Mouse (Mus musculus) embryonic facial prominence, embryonic 12.5 days (tissue): ENCODE data around the gene Egf. TPM values are rescaled to one million over a fixed set of nuclear protein-coding genes. Genes with fewer than 3 reads are reported as not detected.

Experiments
- ATAC-seq: fragments of 200-750 bp; cut with Nextera tagmentation; 2 replicates; pipeline ENCODE4 v1.8.0; 2017; ENCODE audit not compliant: insufficient number of reproducible peaks, insufficient read depth, low FRiP score, low TSS enrichment
- H3K27ac ChIP-seq: fragments of 300-500 bp; sonication (generic); 2 replicates; pipeline ENCODE4 v1.5.1; 2016; ENCODE audit warnings: mild to moderate bottlenecking
- H3K27me3 ChIP-seq: fragments of 300-500 bp; sonication (generic); 2 replicates; pipeline ENCODE4 v1.6.1; 2016; ENCODE audit warnings: mild to moderate bottlenecking, moderate library complexity
- H3K36me3 ChIP-seq: fragments of 300-500 bp; sonication (generic); 2 replicates; pipeline ENCODE4 v1.6.1; 2016; ENCODE audit warnings: mild to moderate bottlenecking
- H3K4me1 ChIP-seq: fragments of 300-500 bp; sonication (generic); 2 replicates; pipeline ENCODE4 v1.6.1; 2016
- H3K4me2 ChIP-seq: fragments of 300-500 bp; sonication (generic); replicated peaks from 2 replicates; pipeline ENCODE4 v1.6.1; 2016; ENCODE audit warnings: mild to moderate bottlenecking, moderate library complexity
- H3K4me3 ChIP-seq: fragments of 300-500 bp; sonication (generic); 2 replicates; pipeline ENCODE4 v1.5.1; 2016; ENCODE audit warnings: mild to moderate bottlenecking
- H3K9ac ChIP-seq: fragments of 300-500 bp; sonication (generic); 2 replicates; pipeline ENCODE4 v1.6.1; 2016; ENCODE audit warnings: mild to moderate bottlenecking, moderate library complexity
- H3K9me3 ChIP-seq: fragments of 300-500 bp; sonication (generic); 2 replicates; pipeline ENCODE4 v1.6.1; 2016; ENCODE audit warnings: mild to moderate bottlenecking, moderate library complexity
- WGBS: fragments of 180-500 bp; shearing (Covaris S2); methylation state at CpG from one replicate; pipeline ENCODE4 v1.1.7; 2016; 5-methylcytosine and 5-hydroxymethylcytosine counted together
- polyA plus RNA-seq: library from polyadenylated mRNA; unstranded; fragments of >200 nt; fragmentation: Nextera tagmentation; extraction: Ambion mirVana; gene quantifications from 2 replicates; pipeline ENCODE4 v1.2.1, GENCODE M21; 2016

The Egf gene
- polyA plus RNA-seq: 2.0 and 2.7 TPM in 2 replicates

DNA sequence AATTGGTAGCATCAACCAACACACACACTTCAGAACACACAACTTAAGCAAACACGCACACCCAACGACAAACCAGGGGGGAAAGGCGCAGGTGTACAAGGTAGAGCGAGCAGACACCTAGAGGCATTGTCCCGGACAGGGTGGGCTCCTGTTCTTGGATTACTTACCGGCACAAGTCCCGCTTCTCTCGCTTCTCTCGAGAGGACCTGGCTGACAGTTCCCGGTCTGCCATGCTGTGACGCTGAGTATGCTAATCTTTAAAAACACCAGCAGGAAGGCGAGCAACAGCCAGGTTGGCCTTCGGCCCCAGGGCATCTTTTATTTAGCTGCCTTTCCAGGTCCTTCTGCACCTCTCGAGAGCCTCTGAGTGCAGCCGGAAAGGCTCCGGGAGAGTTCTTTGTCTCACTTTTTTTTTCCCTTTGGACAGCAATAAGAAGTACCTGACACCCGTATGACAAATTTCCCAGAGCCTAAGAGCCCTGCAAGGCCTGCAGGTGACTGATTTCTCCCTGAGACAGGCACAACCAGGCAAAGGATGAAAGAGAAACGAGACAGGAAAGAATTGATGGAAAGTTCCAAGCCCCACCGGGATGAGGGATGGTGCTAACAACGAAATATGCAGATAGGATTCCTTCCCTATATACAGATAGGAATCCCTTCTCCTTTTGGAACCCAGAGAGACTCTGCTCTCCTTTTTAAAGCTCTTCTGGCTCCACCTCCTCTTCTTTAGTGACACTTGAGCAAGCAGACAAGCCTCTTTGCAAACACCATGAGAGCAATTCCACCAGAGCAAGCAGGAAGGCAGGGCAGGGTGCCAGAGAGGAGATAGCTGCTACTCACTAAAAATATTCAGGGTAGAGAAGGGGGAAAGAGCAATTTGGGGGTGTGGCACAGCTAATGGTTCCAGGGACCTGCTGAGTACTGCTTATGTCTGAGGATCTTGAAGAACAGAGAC is at the start of gene Egf:
Gene Egf (minus strand): TSS at position 667 of the 955 bp plus-strand sequence.
- Histone ChIP-seq H3K27ac (no peak within 1 kb of the TSS), H3K4me2 (peak within 1 kb of the TSS; percentile 44), H3K9ac (no peak within 1 kb of the TSS), H3K9me3 (no peaks in the 10 kb centered on the region), H3K36me3 (no peaks in the 10 kb centered on the region), H3K4me3 (peak within 1 kb of the TSS; percentile 11; the same call in 1 of the 2 replicates), H3K27me3 (peaks cover 16% of the 10 kb centered on the region; the same call in 1 of the 2 replicates), H3K4me1 (0 out of 2 replicates have a peak, but pooled peaks cover 4% of the 10 kb centered on the region)
- no peak for ATAC-seq
- WGBS: 8% methylated on average over 20 of the region's 20 CpGs

DNA sequence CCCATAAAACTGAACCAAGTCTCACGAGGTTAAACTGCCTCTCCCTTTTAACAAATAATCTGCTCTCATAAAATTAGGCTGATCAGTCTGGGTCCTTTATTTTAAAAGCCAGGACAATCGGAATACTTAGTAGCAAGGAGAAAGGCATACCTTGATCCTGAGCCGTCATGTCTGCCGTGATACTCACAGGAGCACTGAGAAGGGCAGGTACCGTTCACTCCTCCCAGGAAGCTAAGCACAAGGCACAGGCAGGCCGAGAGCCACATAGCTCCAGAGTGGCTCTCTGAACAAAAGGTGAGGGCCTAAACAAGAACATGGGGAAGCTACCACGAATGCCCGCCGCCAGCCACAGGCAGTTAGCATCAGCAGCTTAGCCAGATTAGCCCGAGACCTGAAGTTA is 48.6 kb upstream of the Egf start, which contains the start of gene Lrit3:
Gene Lrit3 (minus strand): TSS at position 266 of the 400 bp plus-strand sequence.
- H3K4me2 ChIP-seq: no peak within 1 kb of the TSS
- no peaks in the 10 kb centered on the region for H3K9me3 ChIP-seq
- no peak within 1 kb of the TSS for H3K4me3 ChIP-seq
- no peak for ATAC-seq
- no peaks in the 10 kb centered on the region for H3K4me1 ChIP-seq
- no peaks in the 10 kb centered on the region for H3K27me3 ChIP-seq
- no peak within 1 kb of the TSS for H3K9ac ChIP-seq
- H3K27ac ChIP-seq: no peak within 1 kb of the TSS
- no peaks in the 10 kb centered on the region for H3K36me3 ChIP-seq
- WGBS: 78% methylated on average over 10 of the region's 10 CpGs

DNA sequence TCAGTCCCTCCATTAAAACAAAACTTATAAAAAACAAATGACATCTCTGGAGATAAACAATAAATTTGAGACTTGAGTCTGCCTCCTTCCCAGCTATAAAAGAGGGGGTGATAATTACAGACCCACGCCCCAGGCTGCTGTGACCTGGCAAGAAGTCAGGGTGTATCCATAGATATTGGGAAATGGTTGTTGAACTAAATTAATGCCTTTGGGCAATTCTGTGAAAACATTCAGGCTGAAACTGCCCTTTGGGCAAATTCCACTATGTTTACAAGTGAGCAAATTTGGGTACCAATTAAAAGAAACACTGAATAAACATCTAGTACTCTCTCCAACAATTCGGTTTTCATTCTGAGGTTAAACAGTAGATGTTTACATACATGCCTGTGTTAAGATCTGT is 43.9 kb upstream of the Egf start:
- no peak for ATAC-seq
- Histone ChIP-seq H3K27ac (no peak overlapping the region), H3K4me3 (no peak overlapping the region), H3K4me2 (no peak overlapping the region), H3K27me3 (no peaks in the 10 kb centered on the region), H3K36me3 (no peaks in the 10 kb centered on the region), H3K9me3 (no peaks in the 10 kb centered on the region), H3K4me1 (no peaks in the 10 kb centered on the region), H3K9ac (no peak overlapping the region)
- WGBS: 71% methylated on average over 2 of the region's 2 CpGs

DNA sequence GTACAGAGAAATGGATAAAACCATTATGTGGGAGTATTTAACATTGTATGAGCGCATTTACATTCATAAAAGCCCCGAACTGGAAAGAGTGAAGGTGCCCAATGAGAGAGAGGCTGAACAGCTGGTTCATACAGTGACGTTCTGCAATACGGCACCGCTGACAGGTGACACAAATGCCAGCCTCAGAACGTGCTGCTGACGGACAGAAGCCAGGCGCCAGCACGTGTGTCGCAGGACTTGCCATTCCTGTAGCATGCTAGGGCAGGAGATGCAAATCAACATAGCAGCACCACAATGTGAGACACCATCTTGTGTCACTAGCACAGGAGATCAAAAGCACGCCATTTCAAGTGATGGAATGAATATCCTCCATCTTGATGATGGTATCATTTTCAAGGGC is 43.4 kb upstream of the Egf start:
- H3K4me2 ChIP-seq: no peak overlapping the region
- no peaks in the 10 kb centered on the region for H3K27me3 ChIP-seq
- no peaks in the 10 kb centered on the region for H3K36me3 ChIP-seq
- no peak for ATAC-seq
- 80% methylated on average over 11 of the region's 11 CpGs for WGBS
- H3K4me3 ChIP-seq: no peak overlapping the region
- no peak overlapping the region for H3K27ac ChIP-seq
- no peaks in the 10 kb centered on the region for H3K4me1 ChIP-seq
- no peaks in the 10 kb centered on the region for H3K9me3 ChIP-seq
- H3K9ac ChIP-seq: no peak overlapping the region

DNA sequence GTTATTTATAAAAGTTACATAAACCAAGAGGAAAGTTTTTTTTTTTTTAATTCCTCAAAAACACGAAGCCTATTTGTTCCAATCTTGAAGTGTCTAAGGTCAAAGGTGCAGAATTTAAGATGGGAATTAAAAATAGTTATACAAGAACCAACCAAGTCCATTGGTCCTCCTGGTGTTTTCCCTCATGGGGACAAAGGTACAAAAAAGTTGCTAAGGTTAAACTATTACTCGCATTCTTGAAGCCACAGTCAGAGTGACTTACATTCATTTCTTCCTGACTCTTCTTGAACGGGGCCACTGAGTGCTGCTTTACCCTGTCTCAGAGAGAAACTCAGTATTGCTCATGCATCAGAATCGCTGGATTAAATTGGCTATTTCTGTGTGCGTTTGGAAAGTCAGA is 42.2 kb upstream of the Egf start:
- Histone ChIP-seq H3K9ac (no peak overlapping the region), H3K27me3 (no peaks in the 10 kb centered on the region), H3K4me2 (no peak overlapping the region), H3K9me3 (no peaks in the 10 kb centered on the region), H3K27ac (no peak overlapping the region), H3K4me1 (no peaks in the 10 kb centered on the region), H3K4me3 (no peak overlapping the region), H3K36me3 (no peaks in the 10 kb centered on the region)
- WGBS: 76% methylated on average over 5 of the region's 5 CpGs
- no peak for ATAC-seq

DNA sequence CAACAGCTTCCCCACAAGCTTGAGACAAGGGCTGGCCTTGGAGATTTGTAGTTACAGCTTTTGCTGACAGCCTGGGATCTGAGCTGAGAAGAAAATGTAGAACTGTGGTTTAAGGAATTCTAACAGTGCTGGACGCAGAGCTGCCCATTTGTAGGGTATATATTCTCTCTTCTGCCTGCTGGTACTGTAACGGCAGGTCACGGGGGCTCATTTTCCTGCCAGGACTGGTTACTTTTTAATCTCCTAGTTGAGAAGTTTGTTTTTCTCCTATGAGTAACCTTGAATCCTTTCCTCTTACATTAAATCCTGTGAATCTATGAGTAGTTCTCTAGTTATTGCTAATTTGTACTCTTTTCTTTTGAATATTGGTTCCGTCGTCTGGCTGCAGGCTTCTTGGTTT is 38.7 kb upstream of the Egf start:
- WGBS: 91% methylated on average over 5 of the region's 5 CpGs
- Histone ChIP-seq H3K9me3 (no peaks in the 10 kb centered on the region), H3K4me1 (no peaks in the 10 kb centered on the region), H3K36me3 (no peaks in the 10 kb centered on the region), H3K4me3 (no peak overlapping the region), H3K9ac (no peak overlapping the region), H3K27me3 (no peaks in the 10 kb centered on the region), H3K27ac (no peak overlapping the region), H3K4me2 (no peak overlapping the region)
- ATAC-seq: no peak

DNA sequence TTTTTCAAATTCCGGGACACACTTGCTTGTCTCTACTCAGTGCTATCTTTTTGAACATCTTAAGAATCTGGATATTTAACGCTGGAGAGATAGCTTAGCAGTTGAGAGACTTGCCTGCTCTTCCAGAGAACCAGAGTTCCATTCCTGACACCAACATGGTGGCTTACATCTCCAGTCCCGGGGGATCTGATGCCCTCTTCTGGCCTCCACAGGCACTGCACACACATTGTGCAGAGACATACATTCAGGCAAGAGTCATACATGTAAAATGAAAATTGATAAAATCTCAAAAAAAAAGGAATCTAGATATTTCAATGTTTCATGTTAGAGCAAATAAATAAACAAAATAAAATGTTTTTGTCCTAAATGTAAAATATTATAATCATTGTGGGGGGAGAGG is 27.6 kb upstream of the Egf start:
- H3K9ac ChIP-seq: no peak overlapping the region
- 88% methylated on average over 3 of the region's 3 CpGs for whole genome bisulfite sequencing
- no peaks in the 10 kb centered on the region for H3K9me3 ChIP-seq
- no peaks in the 10 kb centered on the region for H3K36me3 ChIP-seq
- H3K27ac ChIP-seq: no peak overlapping the region
- H3K27me3 ChIP-seq: no peaks in the 10 kb centered on the region
- no peaks in the 10 kb centered on the region for H3K4me1 ChIP-seq
- no peak overlapping the region for H3K4me2 ChIP-seq
- no peak overlapping the region for H3K4me3 ChIP-seq
- ATAC-seq: no peak

DNA sequence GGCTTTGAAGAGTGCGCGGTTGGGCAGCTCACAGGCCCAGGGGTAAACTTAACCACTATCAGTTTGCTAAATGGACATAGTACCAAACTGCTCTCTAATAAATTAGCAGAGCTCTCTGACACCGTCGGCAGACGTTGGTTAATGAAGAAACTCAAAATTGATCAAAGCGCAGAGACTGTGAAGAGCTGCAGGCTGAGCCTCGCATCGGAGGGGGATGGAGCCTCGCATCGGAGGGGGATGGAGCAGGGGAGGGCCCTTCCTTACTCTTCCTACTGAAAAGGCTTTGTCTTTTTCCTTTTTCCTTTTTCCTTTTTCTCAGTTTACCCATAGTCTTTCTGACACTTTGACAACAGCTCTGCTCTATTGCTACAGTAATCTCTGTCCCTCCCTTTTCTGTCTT is 26.3 kb upstream of the Egf start:
- H3K4me2 ChIP-seq: no peak overlapping the region
- H3K27me3 ChIP-seq: no peaks in the 10 kb centered on the region
- no peaks in the 10 kb centered on the region for H3K36me3 ChIP-seq
- H3K4me3 ChIP-seq: no peak overlapping the region
- no peak for ATAC-seq
- no peak overlapping the region for H3K9ac ChIP-seq
- no peaks in the 10 kb centered on the region for H3K9me3 ChIP-seq
- WGBS: 45% methylated on average over 10 of the region's 10 CpGs
- H3K27ac ChIP-seq: no peak overlapping the region
- H3K4me1 ChIP-seq: no peaks in the 10 kb centered on the region

DNA sequence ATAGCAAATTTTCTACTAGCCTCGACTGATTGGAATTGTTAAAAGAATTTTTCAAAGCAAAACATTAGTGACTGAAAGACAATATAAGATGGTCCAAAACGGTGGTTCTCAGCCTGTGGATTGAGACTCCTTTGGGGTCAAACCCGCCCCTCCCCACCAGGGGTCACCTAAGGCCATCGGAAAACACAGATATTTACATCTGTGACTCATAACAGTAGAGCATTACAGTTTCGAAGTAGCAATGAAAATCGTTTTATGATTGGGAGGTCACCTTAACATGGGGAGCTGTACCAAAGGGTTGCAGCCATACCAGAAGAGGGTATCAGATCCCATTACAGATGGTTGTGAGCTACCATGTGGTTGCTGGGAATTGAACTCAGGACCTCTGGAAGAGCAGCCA is 16.1 kb upstream of the Egf start:
- Histone ChIP-seq H3K27ac (no peak overlapping the region), H3K9ac (no peak overlapping the region), H3K36me3 (no peaks in the 10 kb centered on the region), H3K27me3 (no peaks in the 10 kb centered on the region), H3K4me2 (no peak overlapping the region), H3K4me3 (no peak overlapping the region), H3K9me3 (no peaks in the 10 kb centered on the region), H3K4me1 (no peaks in the 10 kb centered on the region)
- ATAC-seq: no peak
- 73% methylated on average over 6 of the region's 6 CpGs for WGBS

DNA sequence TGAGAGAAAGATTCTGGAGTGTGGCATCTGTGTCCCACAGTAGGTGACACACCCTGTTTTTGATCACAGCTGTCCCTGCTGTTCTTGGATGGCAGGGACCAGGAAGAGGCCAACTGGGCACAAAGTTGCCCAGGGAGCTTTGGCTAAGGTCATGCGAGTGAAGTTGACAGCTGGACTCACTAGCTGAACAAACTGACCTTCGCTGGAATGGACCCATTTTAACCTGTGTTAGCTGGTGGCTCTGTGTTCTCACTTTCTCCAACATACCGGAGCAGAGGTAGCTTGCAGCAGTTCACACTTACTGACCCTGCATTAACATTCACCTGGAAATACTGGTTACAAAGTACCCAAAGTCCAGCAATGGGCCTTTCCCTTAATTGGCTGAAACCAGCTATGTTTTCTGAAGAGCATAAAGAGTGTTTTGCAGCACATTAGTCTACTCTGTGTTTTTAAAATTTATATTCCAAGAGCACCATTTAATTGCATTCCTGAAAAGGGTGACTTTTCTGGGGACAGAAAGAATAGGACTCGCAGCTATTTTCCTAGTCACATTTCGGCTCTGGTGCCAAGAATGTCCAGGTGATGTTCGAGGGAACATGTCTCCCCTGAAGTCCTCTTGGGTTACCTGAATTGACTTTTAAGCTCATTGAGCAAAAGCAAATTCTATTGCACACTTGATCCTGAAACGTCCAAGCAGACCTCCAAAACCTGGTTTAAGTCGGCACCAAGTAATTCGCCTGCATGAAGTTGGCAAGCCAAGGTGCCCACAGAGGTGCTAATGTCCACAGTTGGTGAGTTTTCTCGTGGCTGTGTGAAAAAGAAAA is 12.1 kb upstream of the Egf start:
- 83% methylated on average over 10 of the region's 10 CpGs for WGBS

DNA sequence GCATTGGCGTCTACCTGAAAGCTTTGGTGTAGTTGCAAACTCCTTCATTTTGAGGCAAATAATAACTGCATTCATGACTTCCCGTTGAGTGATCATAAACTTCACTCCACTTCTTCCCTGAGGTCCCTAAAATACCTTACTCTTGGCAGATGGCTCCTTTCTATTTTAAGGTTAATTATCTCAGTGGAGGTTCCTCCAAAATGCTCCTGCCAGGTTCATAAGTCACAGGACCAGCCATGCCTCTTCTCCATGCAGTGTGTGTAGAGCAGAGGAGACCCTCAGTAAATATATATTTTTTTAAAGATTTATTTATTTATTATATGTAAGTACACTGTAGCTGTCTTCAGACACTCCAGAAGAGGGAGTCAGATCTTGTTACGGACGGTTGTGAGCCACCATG is 11.0 kb upstream of the Egf start:
- Histone ChIP-seq H3K9ac (no peak overlapping the region), H3K4me3 (no peak overlapping the region), H3K4me1 (no peaks in the 10 kb centered on the region), H3K27me3 (no peaks in the 10 kb centered on the region), H3K4me2 (no peak overlapping the region), H3K27ac (no peak overlapping the region), H3K9me3 (no peaks in the 10 kb centered on the region), H3K36me3 (no peaks in the 10 kb centered on the region)
- WGBS: 90% methylated on average over 4 of the region's 4 CpGs
- no peak for ATAC-seq

More for the DNA sequence above, 12.1 kb upstream of the Egf start:
- Histone ChIP-seq H3K9ac (no peak overlapping the region), H3K4me2 (no peak overlapping the region), H3K4me3 (no peak overlapping the region), H3K4me1 (no peaks in the 10 kb centered on the region), H3K9me3 (no peaks in the 10 kb centered on the region), H3K27me3 (no peaks in the 10 kb centered on the region), H3K27ac (no peak overlapping the region), H3K36me3 (no peaks in the 10 kb centered on the region)
- no peak for ATAC-seq
